Mouse (Mus musculus) layer of hippocampus, adult 6 months (tissue): Measurements from ENCODE around the gene Olfr585. TPM values are rescaled to one million over a fixed set of nuclear protein-coding genes. Genes with fewer than 3 reads are reported as not detected.

Experiments used
- long read RNA-seq, 2 experiments: library from polyadenylated mRNA; unstranded; transcript quantifications; one replicate each; pipeline ENCODE4 v2.0.0; 2019 to 2020
- polyA plus RNA-seq: library from polyadenylated mRNA; unstranded; fragments of <200 nt; fragmentation: Nextera tagmentation; gene quantifications from 2 replicates; pipeline ENCODE4 v1.2.3, GENCODE M21; 2021

Gene Olfr585
- not detected in 2 replicates for polyA plus RNA-seq
- long read RNA-seq, experiment 1, result 0 reads
- long read RNA-seq, experiment 2, result 0 reads

DNA sequence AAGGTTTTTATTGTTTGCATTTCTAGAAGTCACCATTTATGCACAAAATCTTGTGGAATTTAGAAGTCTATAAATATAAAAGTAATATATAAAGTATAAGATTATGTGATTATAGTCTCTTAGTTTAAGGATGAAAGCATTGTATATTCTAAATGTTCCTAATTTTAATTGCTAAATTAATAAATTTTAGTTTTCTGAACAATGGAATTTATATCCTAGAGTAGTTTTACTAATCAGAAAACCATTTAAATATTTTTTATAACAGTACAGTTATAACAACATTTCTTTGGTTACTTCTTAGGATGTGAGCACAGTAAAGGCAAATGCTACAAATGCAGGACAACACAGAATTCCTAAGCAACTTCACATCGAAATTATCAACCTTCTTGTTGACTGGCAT is at the start of gene Olfr585:
Gene Olfr585 (plus strand): TSS at position 301 of the 400 bp plus-strand sequence.

DNA sequence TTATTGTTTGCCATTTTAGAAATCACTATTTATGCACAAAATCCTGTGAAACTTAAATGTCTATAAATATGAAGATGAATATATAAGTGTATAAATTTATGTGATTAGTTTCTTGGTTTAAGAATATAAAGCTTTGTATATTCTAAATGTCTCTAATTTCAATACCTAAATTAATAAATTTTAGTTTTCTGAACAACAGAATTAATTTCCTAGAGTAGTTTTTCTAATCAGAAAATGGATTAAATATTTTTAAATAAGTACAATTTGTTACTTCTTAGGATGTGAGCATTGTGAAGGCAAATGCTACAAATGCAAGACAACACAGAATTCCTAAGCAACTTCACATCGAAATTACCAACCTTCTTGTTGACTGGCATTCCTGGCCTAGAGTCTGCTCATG is 46.5 kb upstream of the Olfr585 start, which contains the start of gene Olfr583:
Gene Olfr583 (plus strand): TSS at position 301 of the 400 bp plus-strand sequence.

DNA sequence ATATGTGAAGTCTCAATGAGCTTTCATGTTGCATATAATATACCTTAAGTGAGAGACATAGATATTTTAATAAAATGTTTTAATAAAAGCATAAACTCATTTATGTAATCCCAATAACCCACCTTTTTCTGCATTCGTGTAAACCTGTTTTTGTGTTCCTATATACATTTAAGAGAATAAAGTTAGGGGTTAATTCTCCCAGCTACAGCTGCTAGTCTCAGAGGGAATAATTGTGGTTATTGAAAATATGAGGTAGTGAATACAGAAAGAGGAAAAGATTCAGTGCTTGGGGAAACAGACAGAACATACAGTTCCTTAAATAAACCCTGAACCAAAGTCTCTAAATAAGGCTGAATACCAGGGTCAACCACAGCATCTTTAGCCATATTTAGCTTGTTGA is 15.9 kb upstream of the Olfr585 start, which contains the start of gene Olfr584:
Gene Olfr584 (plus strand): TSS at position 301 of the 400 bp plus-strand sequence.

DNA sequence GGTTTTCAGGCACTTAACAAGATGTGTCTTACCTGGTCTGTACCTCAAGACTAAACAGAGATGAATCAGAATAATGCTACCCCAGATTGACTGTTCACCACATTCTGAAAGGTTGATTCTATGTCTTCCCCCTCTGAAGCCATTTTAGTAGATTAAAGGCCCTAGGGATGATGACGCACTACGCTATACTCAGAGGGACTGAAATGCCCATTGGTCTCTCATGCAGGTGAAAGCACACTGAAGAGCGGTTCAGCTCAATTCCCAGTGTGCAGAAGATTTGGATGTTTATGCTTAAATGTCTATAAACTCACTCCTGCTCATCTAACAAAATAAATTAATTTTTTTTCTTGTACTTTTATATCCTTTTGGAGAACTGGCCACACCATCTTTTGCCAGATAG is 28.0 kb downstream of the Olfr585 start, which contains the start of gene Olfr586:
Gene Olfr586 (minus strand): TSS at position 101 of the 400 bp plus-strand sequence.

DNA sequence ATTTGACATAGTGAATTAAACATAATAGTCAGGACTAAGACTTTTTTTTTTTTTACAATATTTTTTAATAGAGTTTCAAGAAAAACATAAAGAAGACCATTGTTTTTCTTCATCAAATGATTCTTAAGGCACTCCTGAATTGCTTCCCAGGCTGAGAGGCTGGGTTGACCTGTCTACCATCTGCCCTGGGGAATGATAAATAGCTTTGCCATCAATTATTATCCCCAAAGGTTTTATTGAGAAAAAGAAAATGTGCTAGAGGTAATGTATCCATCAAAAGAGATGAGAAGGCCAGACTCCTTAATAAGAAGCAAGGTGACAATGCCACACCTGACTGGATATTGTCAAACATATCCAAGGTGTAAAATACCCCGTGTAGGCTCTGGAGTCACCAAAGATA is 43.1 kb downstream of the Olfr585 start, which contains the start of gene Olfr588-ps1:
Gene Olfr588-ps1 (plus strand): TSS at position 301 of the 400 bp plus-strand sequence.

Other genes starting within 250 kb of the Olfr585 start
- not detected in 2 replicates for gene Olfr566, start 239.0 kb upstream of the Olfr585 start, polyA plus RNA-seq
- not detected in 2 replicates for gene Olfr568, start 220.6 kb upstream of the Olfr585 start, polyA plus RNA-seq
- gene Olfr569, start 206.8 kb upstream of the Olfr585 start, polyA plus RNA-seq, result not detected in 2 replicates
- gene Olfr570, start 203.1 kb upstream of the Olfr585 start, polyA plus RNA-seq, result 0.23 TPM in 1 of 2 replicates, not detected in the other
- gene Olfr571, start 180.2 kb upstream of the Olfr585 start, polyA plus RNA-seq, result not detected in 2 replicates
- gene Olfr572, start 173.3 kb upstream of the Olfr585 start, polyA plus RNA-seq, result not detected in 2 replicates
- not detected in 2 replicates for gene Olfr573-ps1, start 155.1 kb upstream of the Olfr585 start, polyA plus RNA-seq
- not detected in 2 replicates for gene Olfr574, start 149.3 kb upstream of the Olfr585 start, polyA plus RNA-seq
- not detected in 2 replicates for gene Olfr575, start 138.9 kb upstream of the Olfr585 start, polyA plus RNA-seq
- gene Olfr576, start 135.1 kb upstream of the Olfr585 start, polyA plus RNA-seq, result not detected in 2 replicates
- gene Olfr577, start 121.8 kb upstream of the Olfr585 start, polyA plus RNA-seq, result not detected in 2 replicates
- gene Olfr578, start 108.4 kb upstream of the Olfr585 start, polyA plus RNA-seq, result not detected in 2 replicates
- not detected in 2 replicates for gene Olfr582, start 59.7 kb upstream of the Olfr585 start, polyA plus RNA-seq
- not detected in 2 replicates for gene Olfr583, start 46.4 kb upstream of the Olfr585 start, polyA plus RNA-seq
- gene Olfr584, start 15.8 kb upstream of the Olfr585 start, polyA plus RNA-seq, result not detected in 2 replicates
- not detected in 2 replicates for gene Olfr586, start 27.9 kb downstream of the Olfr585 start, polyA plus RNA-seq
- not detected in 2 replicates for gene Olfr588-ps1, start 43.2 kb downstream of the Olfr585 start, polyA plus RNA-seq
- not detected in 2 replicates for gene Olfr589, start 58.6 kb downstream of the Olfr585 start, polyA plus RNA-seq
- not detected in 2 replicates for gene Olfr591, start 80.6 kb downstream of the Olfr585 start, polyA plus RNA-seq
- gene Olfr592, start 87.1 kb downstream of the Olfr585 start, polyA plus RNA-seq, result not detected in 2 replicates
- gene Olfr593, start 114.1 kb downstream of the Olfr585 start, polyA plus RNA-seq, result not detected in 2 replicates
- not detected in 2 replicates for gene Olfr594, start 119.3 kb downstream of the Olfr585 start, polyA plus RNA-seq
- not detected in 2 replicates for gene Usp17ld, start 154.8 kb downstream of the Olfr585 start, polyA plus RNA-seq
- gene Olfr596, start 207.9 kb downstream of the Olfr585 start, polyA plus RNA-seq, result not detected in 2 replicates
- not detected in 2 replicates for gene Olfr597, start 218.6 kb downstream of the Olfr585 start, polyA plus RNA-seq
- gene Olfr598, start 225.8 kb downstream of the Olfr585 start, polyA plus RNA-seq, result not detected in 2 replicates
- gene Olfr599, start 238.2 kb downstream of the Olfr585 start, polyA plus RNA-seq, result not detected in 2 replicates